7 mouse cellular contexts compared by ENCODE assay signal in the genomic region with DNA sequence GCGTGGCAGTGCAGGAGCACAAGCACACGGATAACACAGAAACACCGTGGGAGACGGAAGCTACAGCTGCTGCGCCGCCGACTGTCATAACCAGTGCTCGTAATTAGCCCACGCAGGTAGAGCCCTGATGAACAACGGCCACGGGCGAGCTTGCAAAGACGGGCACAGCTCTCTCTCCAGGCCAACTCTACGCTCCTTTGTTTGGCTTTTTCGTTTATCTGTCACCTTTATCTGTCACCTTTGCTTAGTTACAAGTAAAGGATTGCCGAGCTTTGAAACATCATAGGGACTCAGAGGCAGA.
A peak's percentile ranks its signal among the peaks of the same experiment; 100 is the strongest.
DNase-seq lines count a peak whose midpoint lies in the region; ATAC-seq and TF ChIP-seq lines count a peak whose summit lies in the region.

No protein-coding gene starts in this region.

- no peaks in the 10 kb centered on the region for H3K4me1 ChIP-seq in lung, postnatal 0 days (ENCODE audit: insufficient read depth, low read depth, low read length)
- H3K4me1 ChIP-seq in lung, adult 2 months (ENCODE audit: control insufficient read depth, insufficient read depth, low read length) = no peaks in the 10 kb centered on the region
- peaks cover 6% of the 10 kb centered on the region; the same call in 1 of the 2 replicates for H3K4me1 ChIP-seq in forebrain, postnatal 0 days (ENCODE audit: insufficient read depth)
- H3K4me1 ChIP-seq in liver, embryonic 14.5 days (replicated peaks; ENCODE audit: control insufficient read depth in 2 of 2, insufficient read depth in 2 of 2, low read length in 1 of 2) = peaks cover 0 to 3% of the 10 kb centered on the region in 2 experiments; a peak in 1 of 4 replicates

- H3K36me3 ChIP-seq in lung, postnatal 0 days (ENCODE audit: insufficient read depth, low read length) = no peaks in the 10 kb centered on the region
- no peaks in the 10 kb centered on the region for H3K36me3 ChIP-seq in forebrain, postnatal 0 days (ENCODE audit: insufficient read depth)
- H3K36me3 ChIP-seq in liver, embryonic 14.5 days (replicated peaks; ENCODE audit: control insufficient read depth, insufficient read depth, low read depth) = no peaks in the 10 kb centered on the region

- no peak for ATAC-seq in lung, postnatal 0 days
- peak; percentile 27 for ATAC-seq in forebrain, postnatal 0 days
- no peak for ATAC-seq in liver, embryonic 14.5 days (ENCODE audit: insufficient read depth)

- H3K9me3 ChIP-seq in lung, postnatal 0 days (ENCODE audit: low read length) = no peaks in the 10 kb centered on the region
- no peaks in the 10 kb centered on the region for H3K9me3 ChIP-seq in forebrain, postnatal 0 days (ENCODE audit: low read length)
- H3K9me3 ChIP-seq in liver, embryonic 14.5 days (ENCODE audit: control insufficient read depth, low read length) = no peaks in the 10 kb centered on the region

- no peak for TF ChIP-seq CTCF in lung, postnatal 0 days (IDR thresholded peaks at IDR 0.05)
- no peak for TF ChIP-seq CTCF in lung, adult 2 months (IDR thresholded peaks at IDR 0.05; ENCODE audit: insufficient read depth, low read length)
- TF ChIP-seq CTCF in forebrain, postnatal 0 days (IDR thresholded peaks at IDR 0.05; ENCODE audit: low read depth) = no peak
- TF ChIP-seq CTCF in liver, embryonic 14.5 days (IDR thresholded peaks at IDR 0.05; ENCODE audit: low read depth) = no peak

- peak overlapping the region; percentile 6; the same call in 1 of the 2 replicates for H3K4me3 ChIP-seq in lung, postnatal 0 days (ENCODE audit: low read depth, low read length)
- no peak overlapping the region for H3K4me3 ChIP-seq in lung, adult 2 months (replicated peaks; ENCODE audit: extremely low read depth, low read depth, low read length)
- H3K4me3 ChIP-seq in forebrain, postnatal 0 days (ENCODE audit: low read depth, low read length) = peak overlapping the region; percentile 37
- H3K4me3 ChIP-seq in liver, embryonic 14.5 days (ENCODE audit: insufficient read depth in 1 of 2, low read depth in 2 of 2, low read length in 2 of 2) = no peak overlapping the region

- H3K9ac ChIP-seq in lung, postnatal 0 days (replicated peaks; ENCODE audit: low read depth) = no peak overlapping the region
- H3K9ac ChIP-seq in forebrain, postnatal 0 days = peak overlapping the region; percentile 67
- no peak overlapping the region for H3K9ac ChIP-seq in liver, embryonic 14.5 days (replicated peaks)

- no peaks in the 10 kb centered on the region for H3K27me3 ChIP-seq in lung, postnatal 0 days (replicated peaks; ENCODE audit: insufficient read depth, low read length)
- no peaks in the 10 kb centered on the region for H3K27me3 ChIP-seq in forebrain, postnatal 0 days (ENCODE audit: insufficient read depth, low read length)
- no peaks in the 10 kb centered on the region; the same call in 1 of the 2 replicates for H3K27me3 ChIP-seq in liver, embryonic 14.5 days (ENCODE audit: control insufficient read depth, insufficient read depth, low read length)

- H3K27ac ChIP-seq in lung, postnatal 0 days (ENCODE audit: low read length) = no peak overlapping the region
- H3K27ac ChIP-seq in forebrain, postnatal 0 days (ENCODE audit: low read depth, low read length) = peak overlapping the region; percentile 69
- no peak overlapping the region for H3K27ac ChIP-seq in liver, embryonic 14.5 days

- no peak for TF ChIP-seq EP300 in lung, postnatal 0 days (IDR thresholded peaks at IDR 0.05)
- TF ChIP-seq EP300 in liver, embryonic 14.5 days (IDR thresholded peaks at IDR 0.05; ENCODE audit: low read depth) = no peak

- peak overlapping the region; percentile 47 for H3K4me2 ChIP-seq in lung, postnatal 0 days (replicated peaks; ENCODE audit: low read depth, low read length)
- peak overlapping the region; percentile 49 for H3K4me2 ChIP-seq in forebrain, postnatal 0 days (ENCODE audit: low read depth)
- H3K4me2 ChIP-seq in liver, embryonic 14.5 days (ENCODE audit: low read depth) = peak overlapping the region; percentile 49

- DNase-seq in lung, postnatal 0 days (ENCODE audit: low spot score) = no peak
- no peak for DNase-seq in lung, adult 2 months
- no peak for DNase-seq in forebrain, postnatal 0 days
- DNase-seq in liver, embryonic 14.5 days (ENCODE audit: low read depth in 3 of 3, low spot score in 3 of 3) = no peak
- DNase-seq in urinary bladder, adult 2 months (ENCODE audit: low spot score) = no peak
- no peak for DNase-seq in cerebellum, adult 11 months
- DNase-seq in frontal cortex, postnatal 10 days (ENCODE audit: low spot score in 2 of 2) = no peak

- no peak for TF ChIP-seq POLR2A in lung, adult 2 months (IDR thresholded peaks at IDR 0.05; ENCODE audit: borderline replicate concordance, extremely low read depth, low read depth, low read length)

- WGBS in lung, postnatal 0 days = 26% methylated on average over 16 of the region's 16 CpGs
- WGBS in lung, adult 2 months = 40% methylated on average over 16 of the region's 16 CpGs
- WGBS in forebrain, postnatal 0 days = 53% methylated on average over 16 of the region's 16 CpGs
- 42% methylated on average over 16 of the region's 16 CpGs for WGBS in liver, embryonic 14.5 days (ENCODE audit: insufficient replicate concordance)

Comparison
In these comparisons a context has a peak if more than half of its experiments do, and no peak if none do; other contexts are left out.
1. H3K4me3 ChIP-seq: peak in lung, postnatal 0 days (single experiment) and forebrain, postnatal 0 days (single experiment); none in lung, adult 2 months (single experiment) and liver, embryonic 14.5 days (0 of 2).
2. Peak in every context shown above with its lines, with median percentiles within 50 percentile points of each other: H3K4me2 ChIP-seq.